26 mouse cellular contexts compared by ENCODE assay signal in the genomic region with DNA sequence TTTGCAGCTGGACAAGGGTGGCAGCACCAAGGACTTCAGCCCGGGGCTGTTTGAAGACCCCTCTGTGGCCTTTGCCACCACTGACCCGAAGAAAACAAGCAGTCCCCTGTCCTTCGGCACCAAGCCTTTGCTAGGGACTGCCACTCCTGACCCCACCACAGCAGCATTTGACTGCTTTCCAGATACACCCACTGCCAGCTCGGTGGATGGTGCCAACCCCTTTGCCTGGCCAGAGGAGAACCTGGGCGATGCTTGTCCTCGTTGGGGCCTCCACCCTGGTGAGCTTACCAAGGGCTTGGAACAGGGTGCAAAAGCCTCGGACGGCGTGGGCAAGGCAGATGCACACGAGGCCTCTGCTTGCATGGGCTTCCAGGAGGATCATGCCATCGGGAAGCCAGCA. TPM values are rescaled to one million over a fixed set of nuclear protein-coding genes. Genes with fewer than 3 reads are reported as not detected.
DNase-seq lines count a peak whose midpoint lies in the region; ATAC-seq lines count a peak whose summit lies in the region.
"Had no signal": no experiment of that assay in that cellular context is flagged by ENCODE, and none has a peak within 500 bp of the region (broad histone marks: within the 10 kb centered on the region; RNA-seq: fewer than 3 reads in every experiment).

No protein-coding gene starts in this region.

- ATAC-seq in cerebellum, adult (ENCODE audit: insufficient number of reproducible peaks, low FRiP score, low TSS enrichment): no peak
- ATAC-seq in hindbrain, embryonic 13.5 days (ENCODE audit: low FRiP score): no peak
- ATAC-seq in megakaryocyte, adult 5-6 weeks (ENCODE audit: poor library complexity, severe bottlenecking): no peak
- ATAC-seq in kidney, embryonic 15.5 days (replicated peaks; ENCODE audit: low FRiP score): no peak
- ATAC-seq: forebrain, postnatal 0 days; intestine, postnatal 0 days; lung, postnatal 0 days; midbrain, embryonic 15.5 days had no signal

- 88% methylated on average over 11 of the region's 11 CpGs for WGBS in hindbrain, embryonic 13.5 days
- WGBS in hindbrain, embryonic 10.5 days: 89% methylated on average over 11 of the region's 11 CpGs
- 91% methylated on average over 11 of the region's 11 CpGs for WGBS in kidney, embryonic 15.5 days

- peak; percentile 57 for DNase-seq in cerebellum, adult 9-11 months
- DNase-seq in hindbrain, embryonic 10.5 days (ENCODE audit: low spot score): no peak
- DNase-seq: adrenal gland, postnatal 36 days; cerebellum, postnatal 36 days; forebrain, postnatal 0 days; heart, adult 2 months; heart, postnatal 4 days; kidney, adult 9 months; kidney, postnatal 14 days; liver, embryonic 13.5 days; lung, adult 18-20 months; right cerebral cortex, postnatal 25 days had no signal

- peak overlapping the region; percentile 94; the same call in 1 of the 2 replicates for H3K27ac ChIP-seq in hindbrain, embryonic 13.5 days
- H3K27ac ChIP-seq in hindbrain, embryonic 10.5 days: no peak overlapping the region
- no peak overlapping the region for H3K27ac ChIP-seq in kidney, embryonic 15.5 days
- H3K27ac ChIP-seq: embryonic facial prominence, embryonic 13.5 days; forebrain, embryonic 10.5 days; heart, adult 2 months; left cerebral cortex, adult 2 months; limb, embryonic 15.5 days; liver, embryonic 13.5 days; stomach, embryonic 15.5 days had no signal

- H3K36me3 ChIP-seq in hindbrain, embryonic 13.5 days: peaks cover 71% of the 10 kb centered on the region
- peaks cover 77% of the 10 kb centered on the region for H3K36me3 ChIP-seq in hindbrain, embryonic 10.5 days
- peaks cover 94% of the 10 kb centered on the region for H3K36me3 ChIP-seq in megakaryocyte, embryonic 14.5 days (replicated peaks; ENCODE audit: low read length)
- peaks cover 72% of the 10 kb centered on the region for H3K36me3 ChIP-seq in kidney, embryonic 15.5 days

- H3K9me3 ChIP-seq in hindbrain, embryonic 13.5 days: no peaks in the 10 kb centered on the region
- H3K9me3 ChIP-seq in hindbrain, embryonic 10.5 days: no peaks in the 10 kb centered on the region
- no peaks in the 10 kb centered on the region for H3K9me3 ChIP-seq in megakaryocyte, embryonic 14.5 days
- H3K9me3 ChIP-seq in kidney, embryonic 15.5 days (replicated peaks): no peaks in the 10 kb centered on the region
- H3K9me3 ChIP-seq: embryonic facial prominence, embryonic 13.5 days; forebrain, embryonic 10.5 days; heart, embryonic 12.5 days; limb, embryonic 15.5 days; liver, embryonic 13.5 days; midbrain, embryonic 15.5 days; stomach, embryonic 15.5 days had no signal

- no peak overlapping the region for H3K4me3 ChIP-seq in hindbrain, embryonic 13.5 days
- H3K4me3 ChIP-seq in hindbrain, embryonic 10.5 days: no peak overlapping the region
- H3K4me3 ChIP-seq in megakaryocyte, embryonic 14.5 days (replicated peaks): peak overlapping the region; percentile 14
- H3K4me3 ChIP-seq in kidney, embryonic 15.5 days (replicated peaks): no peak overlapping the region
- H3K4me3 ChIP-seq: embryonic facial prominence, embryonic 13.5 days; forebrain, embryonic 10.5 days; heart, adult 2 months; heart, embryonic 12.5 days; left cerebral cortex, adult 2 months; limb, embryonic 15.5 days; liver, embryonic 13.5 days; midbrain, embryonic 15.5 days; stomach, embryonic 15.5 days had no signal

- H3K27me3 ChIP-seq in hindbrain, embryonic 13.5 days: no peaks in the 10 kb centered on the region
- no peaks in the 10 kb centered on the region for H3K27me3 ChIP-seq in hindbrain, embryonic 10.5 days (ENCODE audit: insufficient read depth, poor library complexity, severe bottlenecking)
- no peaks in the 10 kb centered on the region for H3K27me3 ChIP-seq in megakaryocyte, embryonic 14.5 days (replicated peaks)
- no peaks in the 10 kb centered on the region for H3K27me3 ChIP-seq in kidney, embryonic 15.5 days
- H3K27me3 ChIP-seq: embryonic facial prominence, embryonic 13.5 days; heart, embryonic 12.5 days; limb, embryonic 15.5 days; liver, embryonic 13.5 days; midbrain, embryonic 15.5 days; stomach, embryonic 15.5 days had no signal

- H3K9ac ChIP-seq in hindbrain, embryonic 13.5 days: peak overlapping the region; percentile 24; the same call in 1 of the 2 replicates
- no peak overlapping the region for H3K9ac ChIP-seq in kidney, embryonic 15.5 days
- H3K9ac ChIP-seq: embryonic facial prominence, embryonic 13.5 days; forebrain, postnatal 0 days; heart, embryonic 12.5 days; limb, embryonic 15.5 days; liver, embryonic 13.5 days; midbrain, embryonic 15.5 days; stomach, embryonic 15.5 days had no signal

- H3K4me1 ChIP-seq in hindbrain, embryonic 13.5 days (replicated peaks): peaks cover 78% of the 10 kb centered on the region
- peaks cover 78% of the 10 kb centered on the region for H3K4me1 ChIP-seq in hindbrain, embryonic 10.5 days (replicated peaks)
- H3K4me1 ChIP-seq in megakaryocyte, embryonic 14.5 days: peaks cover 100% of the 10 kb centered on the region
- H3K4me1 ChIP-seq in kidney, embryonic 15.5 days: peaks cover 59% of the 10 kb centered on the region

- H3K4me2 ChIP-seq in hindbrain, embryonic 13.5 days: no peak overlapping the region
- H3K4me2 ChIP-seq in kidney, embryonic 15.5 days: no peak overlapping the region
- H3K4me2 ChIP-seq: embryonic facial prominence, embryonic 13.5 days; heart, embryonic 12.5 days; limb, embryonic 15.5 days; liver, embryonic 13.5 days; midbrain, embryonic 15.5 days; stomach, embryonic 15.5 days had no signal

RNA-seq across cellular contexts. Expression of a gene that starts 35.3 kb away (rescaled TPM):
- 38.2 and 43.9 TPM in 2 replicates for polyA plus RNA-seq in hindbrain, embryonic 13.5 days (2015; fragmentation: Nextera tagmentation; extraction: Ambion mirVana)
- polyA plus RNA-seq in hindbrain, embryonic 10.5 days (2016; fragmentation: Nextera tagmentation; extraction: Ambion mirVana): 45.0 and 55.8 TPM in 2 replicates
- polyA plus RNA-seq in megakaryocyte, embryonic 14.5 days (2012; ENCODE audit: insufficient read depth, low replicate concordance): 138 and 188 TPM in 2 replicates
- total RNA-seq in megakaryocyte, adult 5-6 weeks (2015): 27.5 and 37.3 TPM in 2 replicates
- total RNA-seq in megakaryocyte, adult 5-6 weeks (2017): 27.6 and 43.3 TPM in 2 replicates
- polyA plus RNA-seq in kidney, embryonic 15.5 days (2015; fragmentation: Nextera tagmentation; extraction: Ambion mirVana): 56.3 and 60.0 TPM in 2 replicates
